Mouse (Mus musculus): ENCODE data around the gene Il31ra.
A peak's percentile ranks its signal among the peaks of the same experiment; 100 is the strongest.
"Not testable (repeated sequence)": the region's sequence is repeated elsewhere in the genome, so short reads cannot be mapped to it uniquely, and the experiment has no call there.

The Il31ra gene

GRCm38 (mm10) chr13:112594260-112594659 is at the start of gene Il31ra:
Il31ra (minus strand) TSS chr13:112594360.
- DNase-seq (ENCODE audit: low spot score) = not testable (repeated sequence)

DNA sequence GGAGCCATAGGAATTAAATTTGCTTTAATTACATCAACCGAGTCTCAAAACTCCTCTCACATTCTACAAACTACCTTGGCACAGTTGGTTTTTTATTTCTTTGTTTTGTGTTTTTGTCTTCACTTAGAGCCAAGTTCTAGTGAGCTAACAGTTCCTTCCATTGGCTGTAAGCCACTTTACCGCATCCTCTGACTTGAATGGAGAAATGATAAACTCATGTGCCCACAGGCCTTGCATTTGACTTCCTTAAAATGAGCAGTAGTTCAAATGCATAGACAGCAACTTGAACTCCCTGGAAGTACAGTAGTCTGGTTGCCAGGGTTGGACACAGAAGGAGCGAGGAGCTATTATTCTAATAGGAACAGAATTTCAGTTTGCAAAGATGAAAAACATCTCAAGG is 48.7 kb upstream of the Il31ra start:
- DNase-seq (ENCODE audit: low spot score) = no peak

- DNase-seq (ENCODE audit: low spot score) = no peak
Observed at GRCm38 (mm10) chr13:112639111-112639510, 45.0 kb upstream of the Il31ra start.

DNA sequence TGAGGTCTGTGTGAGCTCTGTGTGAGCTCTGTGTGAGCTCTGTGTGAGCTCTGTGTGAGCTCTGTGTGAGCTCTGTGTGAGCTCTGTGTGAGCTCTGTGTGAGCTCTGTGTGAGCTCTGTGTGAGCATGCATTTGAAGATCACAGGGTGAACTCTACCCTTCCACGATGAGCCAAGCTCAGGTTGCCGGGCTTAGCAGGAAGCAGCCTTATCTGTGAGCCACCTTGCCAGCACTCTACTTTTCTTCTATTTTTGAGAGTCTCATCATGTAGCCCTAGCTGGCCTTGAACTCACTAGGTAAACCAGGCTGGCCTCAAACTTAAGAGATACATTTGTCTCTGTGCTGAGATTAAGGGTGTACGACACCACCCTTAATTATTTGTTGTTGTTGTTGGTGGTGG is 42.3 kb upstream of the Il31ra start:
- DNase-seq (ENCODE audit: low spot score) = no peak

DNA sequence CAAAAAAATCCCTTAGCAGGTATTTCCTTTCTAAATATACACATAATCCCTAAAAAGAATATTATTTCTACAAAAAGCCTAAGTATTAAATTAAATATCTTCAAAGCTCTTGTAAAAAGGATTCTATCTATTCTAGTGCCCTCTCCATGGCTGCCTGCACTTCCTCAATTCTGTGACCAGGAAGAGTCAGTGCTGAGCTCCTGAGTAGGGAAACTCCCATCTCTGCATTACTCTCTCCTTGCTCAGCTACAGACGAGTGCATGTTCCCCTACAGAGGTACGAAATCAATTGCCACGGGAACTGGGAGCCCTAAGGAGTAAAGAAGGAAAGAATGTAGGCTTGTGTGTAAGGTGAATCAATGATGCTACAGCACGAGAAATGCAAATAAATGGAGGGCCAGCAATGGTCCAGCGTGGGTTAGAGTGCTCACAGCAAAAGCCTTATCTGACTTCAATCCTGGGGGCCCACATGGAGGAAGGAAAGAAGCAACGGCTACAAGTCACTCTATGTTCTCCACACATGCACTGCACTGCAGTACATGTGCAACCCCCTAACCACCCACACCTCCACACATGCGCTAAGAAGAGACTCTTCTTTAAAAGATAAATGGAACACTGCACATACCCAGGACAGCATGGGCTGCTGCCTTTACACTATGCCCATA is 41.1 kb upstream of the Il31ra start:
- no peak for DNase-seq (ENCODE audit: low spot score)

DNA sequence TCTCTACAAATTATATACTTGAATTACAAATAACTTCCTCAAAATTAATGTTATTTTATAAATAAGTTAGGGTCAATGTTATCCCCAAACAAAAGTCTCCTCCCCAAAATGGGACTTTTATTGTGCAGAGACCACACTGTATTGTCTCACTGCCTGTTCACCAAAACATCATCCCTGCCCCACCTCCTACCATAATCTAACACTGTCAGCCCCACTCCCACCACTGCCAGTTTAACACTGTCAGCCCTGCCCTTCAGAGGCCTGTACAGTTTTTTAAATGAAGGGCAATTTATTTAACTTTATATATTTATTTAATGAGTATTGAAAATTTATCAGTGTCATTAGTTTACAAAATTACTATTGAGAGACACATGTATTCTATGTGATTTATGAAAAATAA is 31.4 kb upstream of the Il31ra start:
- no peak for DNase-seq (ENCODE audit: low spot score)

DNA sequence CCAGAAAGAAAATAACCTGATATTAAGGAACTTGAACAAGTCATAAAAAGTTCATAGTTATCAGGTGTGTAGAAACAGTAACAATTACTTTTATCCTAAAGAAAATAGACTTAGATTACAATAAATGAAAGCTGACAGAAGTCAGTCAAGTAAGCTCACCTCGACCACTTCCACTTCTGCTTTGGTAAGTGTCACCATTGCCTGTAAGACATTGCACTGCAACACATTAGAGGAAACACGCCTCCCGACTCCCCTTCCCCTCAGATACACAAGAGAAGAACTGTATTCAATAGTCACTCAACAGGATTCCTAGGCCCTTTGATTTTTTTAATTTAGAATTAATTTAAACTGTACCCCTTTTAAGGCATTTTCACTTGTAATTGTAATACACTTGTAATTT is 30.5 kb upstream of the Il31ra start:
- DNase-seq (ENCODE audit: low spot score) = no peak

- DNase-seq (ENCODE audit: low spot score) = no peak
Observed at GRCm38 (mm10) chr13:112623656-112624055, 29.5 kb upstream of the Il31ra start.

GRCm38 (mm10) chr13:112621592-112621991 is 27.4 kb upstream of the Il31ra start:
- no peak for DNase-seq (ENCODE audit: low spot score)

DNA sequence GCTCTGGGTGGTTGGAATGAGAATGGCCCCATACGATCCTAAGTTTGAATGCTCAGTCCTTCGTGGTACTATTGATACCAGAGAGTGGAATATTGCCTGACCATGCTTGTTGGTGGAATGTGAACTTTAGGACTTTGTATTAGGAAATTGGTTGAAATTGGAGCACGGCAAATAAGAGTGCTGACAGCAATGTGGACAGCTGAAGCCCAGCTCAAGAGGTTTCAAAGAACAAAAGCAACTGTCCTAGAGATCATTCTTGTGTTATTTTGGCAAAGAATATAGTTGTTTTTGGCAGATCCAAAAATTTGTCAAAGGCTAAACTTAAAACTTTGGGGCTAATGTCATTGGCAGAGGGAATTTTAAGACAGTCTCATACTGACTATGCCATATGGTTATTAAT is 14.4 kb upstream of the Il31ra start:
- no peak for DNase-seq (ENCODE audit: low spot score)

DNA sequence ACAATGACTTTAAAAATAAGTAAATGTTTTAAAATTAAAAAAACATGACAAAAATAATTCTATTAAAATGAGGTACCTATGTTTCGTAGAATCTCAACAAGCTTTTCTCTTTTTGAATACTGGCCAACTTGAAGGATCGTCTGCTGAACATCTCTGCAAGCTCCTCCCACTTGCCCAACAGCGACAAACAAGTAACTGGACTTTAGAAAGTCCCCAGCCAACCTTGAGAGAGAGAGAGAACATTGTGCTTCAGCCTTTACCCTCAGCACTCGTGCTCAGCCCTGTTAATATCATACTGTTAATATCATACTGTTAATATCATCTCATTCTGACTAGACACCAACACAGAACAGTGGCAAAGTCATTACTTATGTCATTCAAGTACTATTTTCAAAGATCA is 10.3 kb upstream of the Il31ra start:
- no peak for DNase-seq (ENCODE audit: low spot score)

- no peak for DNase-seq (ENCODE audit: low spot score)
Observed at GRCm38 (mm10) chr13:112603839-112604238, 9.7 kb upstream of the Il31ra start.

- DNase-seq (ENCODE audit: low spot score) = no peak
Observed at GRCm38 (mm10) chr13:112602607-112603006, 8.4 kb upstream of the Il31ra start.

GRCm38 (mm10) chr13:112590254-112590653 is 3.9 kb downstream of the Il31ra start:
- DNase-seq (ENCODE audit: low spot score) = no peak

GRCm38 (mm10) chr13:112589625-112590024 is 4.5 kb downstream of the Il31ra start:
- no peak for DNase-seq (ENCODE audit: low spot score)

- no peak for DNase-seq (ENCODE audit: low spot score)
Observed at GRCm38 (mm10) chr13:112584556-112585237, 9.5 kb downstream of the Il31ra start.

DNA sequence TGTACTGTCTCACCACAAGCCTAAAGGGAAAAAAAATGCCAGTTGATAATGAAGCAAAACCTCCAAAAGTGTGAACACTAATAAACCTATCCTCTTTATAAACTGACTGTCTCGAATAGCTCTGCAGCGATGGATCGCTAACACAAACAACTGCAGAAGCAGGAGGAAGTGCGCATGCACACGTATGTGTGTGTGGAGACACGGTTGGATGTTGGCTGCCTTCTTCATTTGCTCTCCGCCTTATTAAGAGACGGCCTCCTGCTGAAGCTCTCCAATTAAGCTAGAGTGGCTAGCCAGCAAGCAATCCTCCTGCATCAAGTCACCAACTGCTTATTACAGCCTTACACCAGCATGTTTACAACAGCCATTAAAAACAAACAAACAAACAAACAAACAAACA is 11.9 kb downstream of the Il31ra start:
- DNase-seq (ENCODE audit: low spot score) = no peak

DNA sequence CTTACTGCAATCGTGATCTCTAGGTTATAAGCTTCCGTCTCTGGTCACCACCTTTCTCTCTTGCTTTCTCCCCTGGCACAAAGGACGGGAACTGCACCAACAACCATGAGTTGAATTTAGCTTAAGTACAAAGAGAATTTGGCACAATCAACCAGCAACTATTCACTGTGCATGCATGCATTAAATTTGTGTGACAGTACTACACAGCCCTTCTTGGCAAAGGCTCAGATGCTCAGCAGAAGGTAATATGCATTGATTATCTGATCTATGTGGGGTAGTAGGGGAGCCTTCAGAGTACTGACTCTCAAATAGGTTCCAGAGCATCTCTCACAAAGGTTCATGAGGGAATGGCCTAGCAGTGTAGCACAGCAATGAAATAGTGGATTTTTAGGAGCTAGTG is 12.4 kb downstream of the Il31ra start:
- no peak for DNase-seq (ENCODE audit: low spot score)

DNA sequence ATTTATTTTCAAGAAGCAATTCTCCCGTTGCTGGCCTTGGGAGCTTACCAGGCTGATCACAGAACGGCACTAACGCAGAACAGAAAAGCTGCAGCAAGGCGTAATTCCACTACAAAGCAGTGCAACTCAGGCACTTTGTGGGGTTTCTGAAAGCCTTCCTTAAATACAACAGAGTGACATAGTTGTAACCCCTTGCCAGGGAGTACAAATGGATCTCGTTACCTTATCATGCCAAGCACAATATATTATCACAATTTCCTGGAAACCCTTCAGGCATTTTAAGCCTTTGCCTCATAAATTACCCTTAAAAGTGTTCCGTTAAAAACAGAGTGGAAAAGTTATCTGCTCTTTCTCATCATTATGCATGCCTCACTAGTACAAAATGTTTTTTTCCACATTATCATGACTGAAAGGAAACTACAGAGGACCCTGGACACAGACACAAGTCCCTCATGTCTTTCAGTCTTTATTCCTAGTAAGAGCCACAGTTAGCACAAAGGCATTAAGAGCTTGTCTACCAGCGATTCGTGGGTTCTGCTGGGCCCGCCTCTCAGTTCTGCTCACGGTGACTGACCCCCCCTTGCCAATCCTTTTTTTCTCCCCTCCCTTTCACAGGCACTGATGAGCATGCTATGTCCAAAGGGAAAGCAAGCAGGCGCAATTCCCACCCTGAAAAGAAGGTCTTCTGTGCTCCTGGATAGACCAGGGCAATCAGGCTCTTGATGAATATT is 13.4 kb downstream of the Il31ra start:
- DNase-seq (ENCODE audit: low spot score) = no peak

GRCm38 (mm10) chr13:112578041-112578440 is 16.1 kb downstream of the Il31ra start:
- DNase-seq (ENCODE audit: low spot score) = peak; percentile 100

DNA sequence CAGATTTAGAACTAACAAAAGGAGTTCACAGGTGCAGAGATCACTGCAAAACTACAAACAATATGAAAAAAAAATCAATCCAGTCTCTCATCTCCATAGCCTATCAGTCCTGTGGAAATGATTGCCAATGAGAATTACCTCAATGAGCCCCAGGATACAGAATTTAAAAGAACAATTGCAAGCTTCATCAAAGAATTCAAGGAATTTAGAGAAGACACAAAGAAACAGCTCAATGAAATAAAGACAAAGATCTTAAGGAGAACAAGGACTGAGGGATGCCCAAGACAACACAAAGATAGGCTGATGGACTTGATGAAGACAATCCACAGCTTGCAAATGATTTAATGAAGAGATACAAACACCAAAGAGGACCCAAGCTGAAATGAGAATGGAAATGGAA is 20.4 kb downstream of the Il31ra start:
- no peak for DNase-seq (ENCODE audit: low spot score)

GRCm38 (mm10) chr13:112570768-112571167 is 23.4 kb downstream of the Il31ra start:
- no peak for DNase-seq (ENCODE audit: low spot score)

DNA sequence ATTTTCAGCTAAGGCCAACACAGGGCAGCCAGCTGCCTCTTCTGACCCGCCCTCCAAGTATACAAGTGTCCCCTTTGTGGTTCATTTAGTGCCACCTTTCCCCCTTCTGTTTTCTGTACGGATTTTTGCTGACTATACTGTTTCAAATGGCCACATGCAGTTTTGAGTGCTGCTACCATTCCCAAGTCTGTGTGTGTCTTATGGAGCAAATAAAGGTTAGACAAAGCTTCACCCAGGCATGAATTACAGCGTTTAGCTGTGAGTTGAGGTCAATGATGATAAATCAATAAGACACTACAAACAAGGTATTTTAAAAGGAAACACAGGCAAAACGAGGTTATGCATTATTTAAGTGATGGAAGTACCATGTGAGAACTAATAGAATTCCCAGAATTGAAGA is 24.6 kb downstream of the Il31ra start:
- DNase-seq (ENCODE audit: low spot score) = no peak
